Mouse (Mus musculus) ovary, adult 2 months (tissue): ENCODE measurements around the gene Gm49384. TPM values are rescaled to one million over a fixed set of nuclear protein-coding genes. Genes with fewer than 3 reads are reported as not detected.

ENCODE experiments used
- polyA plus RNA-seq: library from polyadenylated mRNA; depleted of rRNA; stranded (reverse); fragments of >200 nt; gene quantifications from 2 replicates; pipeline ENCODE4 v1.2.3, GENCODE M21; 2012; rRNA removed

Gene Gm49384
- polyA plus RNA-seq: not detected in 2 replicates

DNA sequence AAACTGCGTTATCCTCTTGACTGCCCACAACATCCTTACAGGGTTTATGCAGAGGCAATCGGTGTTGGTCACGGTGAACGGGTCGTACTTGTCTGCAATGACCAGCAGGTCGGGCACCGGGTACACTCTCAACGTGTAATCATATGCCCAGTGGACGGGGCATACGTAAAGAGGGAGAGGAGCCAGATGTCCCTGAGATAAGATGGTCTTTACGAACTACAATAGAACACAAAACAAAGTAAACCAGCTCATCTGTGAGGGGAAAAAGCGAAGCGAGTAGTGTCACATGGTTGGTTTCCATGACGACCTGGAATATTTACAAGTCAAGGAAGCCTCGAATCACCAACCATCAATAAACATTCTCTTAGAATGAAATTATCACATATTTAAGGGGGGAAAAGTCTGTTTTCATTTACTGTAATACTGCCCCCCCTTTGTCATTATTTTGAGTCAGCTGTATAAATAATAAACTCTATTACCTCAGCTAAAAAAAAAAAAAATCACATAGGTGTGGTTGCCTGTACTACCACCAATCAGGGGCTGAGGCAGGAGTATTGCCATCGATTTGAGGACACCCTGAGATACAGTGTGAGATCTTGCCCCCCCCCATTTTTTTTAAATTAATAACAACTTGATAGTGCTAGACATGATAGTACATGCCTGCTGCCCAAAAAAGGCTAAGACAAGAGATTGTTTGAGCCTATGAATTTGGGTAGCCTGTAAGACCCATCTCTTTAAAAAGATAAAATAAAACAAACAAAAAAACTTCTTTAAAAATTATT lies at the start of gene Gm49384:
TSS of gene Gm49384 (minus strand) at position 216 of the 782 bp plus-strand sequence.

DNA sequence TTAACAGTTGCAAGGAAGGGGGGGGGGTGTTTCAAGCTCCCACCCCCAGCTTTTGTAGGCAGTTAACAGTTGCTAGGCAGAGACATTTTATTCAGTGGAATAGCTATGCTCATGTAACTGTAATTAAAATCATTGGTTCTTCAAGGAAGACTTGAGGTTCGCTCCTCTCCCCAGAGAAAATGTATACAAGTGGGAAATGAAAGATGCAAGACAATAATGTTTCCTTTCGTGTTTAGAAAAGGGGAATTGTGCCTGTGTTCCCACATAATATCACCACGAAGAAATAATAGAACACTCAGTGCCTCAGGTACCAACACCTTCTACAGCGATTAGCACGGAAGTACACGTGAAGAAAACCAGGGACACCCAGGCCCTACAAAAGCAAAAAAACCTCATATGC lies 36.8 kb upstream of the Gm49384 start, which contains the start of gene Klhdc1:
TSS of gene Klhdc1 (plus strand) at position 301 of the 400 bp plus-strand sequence.

DNA sequence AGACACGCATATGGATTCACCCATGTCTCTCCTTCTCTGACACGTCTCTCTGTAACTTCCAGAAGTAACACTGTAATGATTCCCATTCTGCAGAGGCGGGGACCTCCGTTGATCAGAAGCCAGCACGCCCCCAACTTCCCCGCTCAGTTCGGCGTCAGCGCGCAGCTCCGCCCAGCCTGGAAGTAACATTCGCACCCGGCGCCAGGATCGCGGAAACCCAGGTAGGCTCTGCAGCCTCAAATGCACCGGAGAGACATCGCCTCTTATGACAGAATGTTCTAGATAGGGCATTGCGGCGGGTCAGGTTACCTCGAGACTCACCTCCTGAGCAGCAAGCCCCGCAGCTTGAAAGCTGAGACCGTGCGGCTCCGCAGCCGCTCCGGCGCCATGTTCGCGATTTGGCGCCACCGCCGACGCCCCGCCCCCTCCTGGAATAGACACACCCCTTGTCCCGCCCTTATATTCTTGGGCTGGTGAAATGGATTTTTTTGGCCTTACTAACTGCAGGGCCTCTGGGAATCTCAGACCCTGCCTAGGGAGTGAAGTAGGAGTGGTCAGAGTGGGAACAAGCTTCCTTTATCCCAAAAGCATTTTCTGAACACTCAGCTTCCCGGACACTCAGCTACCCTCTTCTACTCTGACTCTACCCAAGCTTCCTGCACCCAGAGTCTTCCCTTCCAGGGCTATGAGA lies 23.9 kb upstream of the Gm49384 start, which contains the start of gene Pole2:
TSS of gene Pole2 (minus strand) at position 420 of the 691 bp plus-strand sequence.

DNA sequence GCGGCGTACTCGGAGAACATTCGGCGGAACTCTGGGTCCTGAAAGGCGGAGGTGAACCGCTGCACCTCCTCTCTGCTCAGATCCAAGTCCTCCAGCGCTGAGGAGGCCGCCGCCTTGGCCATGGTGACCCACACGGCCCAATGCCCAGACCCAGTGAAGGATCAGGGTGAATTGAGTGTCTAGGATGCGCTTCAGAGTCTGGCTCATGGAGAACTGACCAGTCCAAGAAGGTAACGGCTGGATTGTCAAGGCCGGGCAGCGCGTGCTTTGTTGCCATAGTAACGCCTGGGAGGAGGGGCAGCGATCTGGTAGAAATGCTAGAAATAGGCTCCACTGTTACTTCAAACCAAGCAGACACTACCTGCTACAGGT lies 5.9 kb downstream of the Gm49384 start, which contains the start of gene Dnaaf2:
TSS of gene Dnaaf2 (minus strand) at position 266 of the 372 bp plus-strand sequence.

DNA sequence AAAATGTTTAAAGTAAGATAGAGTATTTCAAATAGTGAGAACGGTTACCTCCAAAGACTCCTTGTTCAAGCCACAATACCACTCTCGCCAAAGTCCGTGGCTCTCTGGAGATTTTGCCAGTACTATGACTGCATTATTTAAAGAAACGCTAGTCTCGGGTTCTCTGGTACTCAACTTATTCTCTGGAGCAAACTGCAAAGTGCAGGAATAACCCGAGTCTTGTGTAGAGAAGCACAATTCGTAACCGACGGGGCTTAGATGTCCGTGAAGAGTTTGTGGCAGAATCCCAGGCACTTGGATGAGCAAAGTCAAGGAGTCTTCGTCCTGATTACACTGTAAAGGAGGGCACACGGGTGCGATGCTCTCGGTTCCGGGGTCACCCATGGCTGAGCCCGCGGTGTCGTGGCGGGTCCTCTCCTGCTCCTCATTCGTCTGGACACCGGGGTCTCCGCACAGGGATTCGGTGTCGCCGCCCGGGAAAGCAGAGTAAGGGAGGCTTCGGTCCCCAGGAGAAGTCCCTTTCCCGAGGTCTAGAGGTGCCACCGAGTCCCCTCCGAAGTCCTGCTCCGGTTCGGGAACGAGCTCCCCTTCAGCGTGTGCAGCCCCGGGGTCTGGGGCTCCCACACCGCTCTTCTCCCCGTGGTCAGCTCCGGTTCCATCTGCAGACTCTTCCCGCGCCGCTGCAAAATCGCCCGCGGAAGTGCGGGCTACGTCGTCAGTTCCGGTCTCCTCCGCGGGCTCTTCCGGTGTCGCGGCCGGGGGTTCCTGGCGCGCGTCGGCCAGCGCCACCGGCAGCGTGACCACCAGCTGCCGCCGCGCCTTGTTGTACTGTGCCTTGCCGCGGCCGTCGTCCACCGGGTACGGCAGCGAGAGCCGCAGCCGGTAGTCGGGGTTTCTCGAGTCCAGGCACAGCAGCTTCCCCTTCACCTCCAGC lies 7.4 kb downstream of the Gm49384 start, which contains the start of gene Gm49383:
TSS of gene Gm49383 (minus strand) at position 661 of the 934 bp plus-strand sequence.

DNA sequence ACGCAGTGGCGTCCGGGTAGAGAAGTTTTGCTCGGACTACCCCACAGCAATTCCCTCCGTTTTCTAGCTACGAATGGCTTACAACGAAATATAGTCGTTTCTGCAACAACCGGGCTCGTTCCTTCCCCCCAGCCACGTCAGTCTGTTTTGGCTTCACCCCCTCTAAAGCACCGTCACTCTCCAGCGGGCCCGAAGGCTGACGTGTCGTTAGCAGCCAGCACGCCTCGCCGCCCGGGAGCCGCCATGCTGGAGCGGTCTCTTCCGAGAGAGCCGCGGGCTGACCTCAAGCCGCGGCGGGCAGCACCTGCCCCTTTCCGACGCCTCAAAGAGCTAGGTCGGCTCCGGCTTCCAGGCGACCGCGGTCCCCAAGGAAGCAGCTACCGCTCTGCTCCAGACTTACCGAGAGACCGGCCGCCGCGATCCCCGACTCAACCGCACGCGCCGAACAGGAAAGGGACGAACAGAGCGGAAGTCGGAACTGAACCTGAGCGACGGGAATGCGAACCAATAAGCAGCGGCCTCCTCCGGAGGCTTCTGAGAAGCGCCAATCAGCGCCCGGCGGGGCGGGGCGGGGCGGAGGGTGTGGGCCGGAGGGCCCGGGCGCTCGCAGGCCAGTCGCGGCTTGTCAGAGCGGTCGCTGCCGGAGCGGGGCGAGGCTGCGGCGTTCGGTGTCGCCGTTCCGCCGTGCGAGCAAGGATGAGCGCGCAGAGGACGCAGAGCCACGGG lies 20.3 kb downstream of the Gm49384 start, which contains the start of the genes Rpl36al and Mgat2:
TSS of gene Rpl36al (minus strand) at position 501 of the 726 bp plus-strand sequence.
TSS of gene Mgat2 (plus strand) at position 575 of the 726 bp plus-strand sequence.

DNA sequence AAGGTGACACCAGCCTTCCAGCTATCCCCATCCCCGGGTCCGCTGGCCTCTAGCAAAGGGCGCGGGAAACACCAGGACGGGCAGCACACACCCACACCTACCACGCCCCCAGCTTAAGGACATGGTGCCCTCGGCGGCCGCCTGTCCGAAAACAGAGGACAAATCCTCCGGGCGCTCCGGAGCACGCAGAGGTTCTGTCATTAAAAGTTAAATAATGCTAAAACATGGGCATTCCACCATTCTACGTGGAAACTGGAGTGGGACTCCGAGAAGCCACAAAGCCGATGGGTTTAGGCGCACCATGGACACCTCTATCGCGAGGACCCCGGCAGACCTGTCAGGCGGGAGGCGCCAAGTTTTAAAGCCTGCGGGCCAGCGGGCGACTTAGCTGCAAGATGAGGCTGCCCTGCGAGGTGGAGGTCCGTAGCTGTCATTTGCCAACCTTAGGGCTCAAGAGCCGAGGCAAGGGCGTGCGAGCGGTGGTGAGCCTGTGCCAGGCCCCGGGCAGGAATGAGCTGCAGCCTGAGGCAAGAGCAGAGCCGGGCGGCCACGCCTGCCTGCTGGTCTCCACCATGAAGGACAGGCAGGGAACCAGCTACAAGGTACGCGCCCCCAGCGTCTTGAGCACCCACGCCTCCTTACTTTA lies 35.5 kb downstream of the Gm49384 start, which contains the start of gene Lrr1:
TSS of gene Lrr1 (plus strand) at position 354 of the 646 bp plus-strand sequence.

DNA sequence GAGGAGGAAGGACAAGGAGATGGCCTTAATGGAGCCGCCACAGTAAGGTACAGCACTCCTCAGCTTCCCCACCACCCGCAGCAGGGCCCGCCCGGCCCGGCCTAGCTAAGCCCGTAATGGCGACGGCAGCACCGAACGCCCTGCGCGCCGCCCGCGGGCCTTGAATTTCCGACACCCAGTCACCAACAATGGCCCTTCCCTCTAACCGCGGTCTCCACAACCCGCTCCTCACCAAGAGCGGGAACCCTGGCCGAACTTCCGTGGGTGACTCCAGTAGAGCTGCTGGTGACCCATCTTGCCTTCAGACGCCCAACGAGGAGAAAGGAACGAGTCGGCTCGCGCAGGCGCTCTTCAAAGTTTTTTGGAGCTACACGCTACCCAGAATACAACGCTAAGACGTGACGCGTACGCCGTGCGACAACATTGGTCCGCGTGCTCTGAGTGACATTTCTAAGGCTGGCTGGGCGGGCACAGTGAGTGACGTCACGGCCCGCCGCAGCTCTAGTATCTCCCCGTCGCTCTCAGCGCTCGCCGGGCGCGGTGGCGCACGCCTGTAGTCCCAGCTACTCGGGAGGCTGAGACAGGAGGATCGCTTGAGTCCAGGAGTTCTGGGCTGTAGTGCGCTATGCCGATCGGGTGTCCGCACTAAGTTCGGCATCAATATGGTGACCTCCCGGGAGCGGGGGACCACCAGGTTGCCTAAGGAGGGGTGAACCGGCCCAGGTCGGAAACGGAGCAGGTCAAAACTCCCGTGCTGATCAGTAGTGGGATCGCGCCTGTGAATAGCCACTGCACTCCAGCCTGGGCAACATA lies 45.1 kb downstream of the Gm49384 start, which contains the start of gene Rps29:
TSS of gene Rps29 (minus strand) at position 422 of the 813 bp plus-strand sequence.

Other genes starting within 250 kb of the Gm49384 start
- 1,786 and 3,467 TPM in 2 replicates for gene Rps29, start 45.1 kb downstream of the Gm49384 start, polyA plus RNA-seq
- gene Lrr1, start 35.5 kb downstream of the Gm49384 start, polyA plus RNA-seq: 3.9 and 6.5 TPM in 2 replicates
- gene Rpl36al, start 20.2 kb downstream of the Gm49384 start, polyA plus RNA-seq: 74.7 and 111 TPM in 2 replicates
- gene Mgat2, start 20.1 kb downstream of the Gm49384 start, polyA plus RNA-seq: 33.5 and 40.1 TPM in 2 replicates
- gene Gm49383, start 7.2 kb downstream of the Gm49384 start, polyA plus RNA-seq: 2.6 TPM in 1 of 2 replicates, not detected in the other
- gene Dnaaf2, start 5.8 kb downstream of the Gm49384 start, polyA plus RNA-seq: 6.2 and 7.5 TPM in 2 replicates
- 3.9 and 4.6 TPM in 2 replicates for gene Pole2, start 23.9 kb upstream of the Gm49384 start, polyA plus RNA-seq
- gene Klhdc1, start 36.9 kb upstream of the Gm49384 start, polyA plus RNA-seq: 0.52 and 0.53 TPM in 2 replicates
- 105 and 161 TPM in 2 replicates for gene Klhdc2, start 92.4 kb upstream of the Gm49384 start, polyA plus RNA-seq
- gene Nemf, start 152.9 kb upstream of the Gm49384 start, polyA plus RNA-seq: 1.5 TPM in 2 replicates
- gene Arf6, start 167.9 kb upstream of the Gm49384 start, polyA plus RNA-seq: 218 and 291 TPM in 2 replicates
- gene Gm9887, start 168.2 kb upstream of the Gm49384 start, polyA plus RNA-seq: 1.7 and 1.9 TPM in 2 replicates